Mouse (Mus musculus) ES-E14 (cell line): ENCODE results near the gene Gramd1b. TPM values are rescaled to one million over a fixed set of nuclear protein-coding genes. Genes with fewer than 3 reads are reported as not detected.

ENCODE experiments used
- DNase-seq: peaks from one replicate; pipeline ENCODE4 v3.0.0-alpha.2; 2013; ENCODE audit warnings: low read depth, low spot score
- H3K27ac ChIP-seq: 2 replicates; pipeline ENCODE4 v1.5.1; 2012; ENCODE audit warnings: low read depth, mild to moderate bottlenecking, low read length, moderate library complexity, mixed read lengths; ENCODE audit not compliant: poor library complexity, insufficient read depth, severe bottlenecking
- H3K36me3 ChIP-seq: 2 replicates; pipeline ENCODE4 v1.6.1; 2012; ENCODE audit warnings: mild to moderate bottlenecking, low read length, moderate library complexity, mixed read lengths; ENCODE audit not compliant: control insufficient read depth, poor library complexity, insufficient read depth, severe bottlenecking
- H3K4me1 ChIP-seq, 2 experiments: fragments of 150-350 bp in 1 of 2; sonication (generic) in 1 of 2; 2 replicates each; pipeline ENCODE4 v1.6.1; 2012; ENCODE audit warnings: low read length in 2 of 2, mild to moderate bottlenecking in 1 of 2, mixed read lengths in 1 of 2; ENCODE audit not compliant: control insufficient read depth in 2 of 2, insufficient read depth in 2 of 2, poor library complexity in 1 of 2
- H3K4me3 ChIP-seq, 2 experiments: fragments of 150-350 bp in 1 of 2; sonication (generic) in 1 of 2; 2 replicates each; pipeline ENCODE4 v1.5.1; 2012; ENCODE audit warnings: low read length in 2 of 2, low read depth in 1 of 2, mild to moderate bottlenecking in 1 of 2, mixed read lengths in 1 of 2; ENCODE audit not compliant: insufficient read depth in 1 of 2, poor library complexity in 1 of 2, severe bottlenecking in 1 of 2
- H3K9ac ChIP-seq: 2 replicates; pipeline ENCODE4 v1.6.1; 2012; ENCODE audit warnings: low read depth, mild to moderate bottlenecking, low read length, mixed read lengths; ENCODE audit not compliant: poor library complexity, insufficient read depth, severe bottlenecking
- H3K9me3 ChIP-seq: fragments of 150-350 bp; sonication (generic); 2 replicates; pipeline ENCODE4 v1.6.1; 2012; ENCODE audit warnings: low read depth, mild to moderate bottlenecking, low read length; ENCODE audit not compliant: control insufficient read depth, insufficient read depth
- CHD2 ChIP-seq: IDR thresholded peaks from 2 replicates; pipeline ENCODE4 v1.6.1; 2014; ENCODE audit warnings: mild to moderate bottlenecking, low read depth, low read length, inconsistent platforms
- HCFC1 ChIP-seq: IDR thresholded peaks from 2 replicates; pipeline ENCODE4 v1.6.1; 2012; ENCODE audit warnings: low read length, inconsistent platforms, borderline replicate concordance; ENCODE audit not compliant: insufficient read depth
- MAFK ChIP-seq: IDR thresholded peaks from 2 replicates; pipeline ENCODE4 v1.6.1; 2014; ENCODE audit warnings: mild to moderate bottlenecking, low read depth, low read length, inconsistent platforms; ENCODE audit not compliant: insufficient read depth
- ZC3H11A ChIP-seq: IDR thresholded peaks from 2 replicates; pipeline ENCODE4 v1.6.1; 2012; ENCODE audit warnings: low read depth, mild to moderate bottlenecking, inconsistent platforms, low read length, borderline replicate concordance
- ZNF384 ChIP-seq: IDR thresholded peaks from 2 replicates; pipeline ENCODE4 v1.6.1; 2012; ENCODE audit warnings: low read depth, low read length, inconsistent platforms
- in situ Hi-C, 2 experiments: fragments of 600-800 bp; cut with MboI; formaldehyde crosslinking; loops; one replicate each; pipeline ENCODE4 v1.15.1; 2025; ENCODE audit warnings: low sequenced_read_pairs in 2 of 2, inconsistent platforms in 1 of 2; ENCODE audit not compliant: unreplicated experiment in 2 of 2
- total RNA-seq: library from RNA; depleted of rRNA; stranded (reverse); fragments of 300-350 nt; gene quantifications from 2 replicates; pipeline ENCODE4 v1.2.3, GENCODE M21; 2012

The Gramd1b gene
- total RNA-seq, 1 experiment, result 24.1 TPM

GRCm38 (mm10) chr9:40399359-40399932 lies 131.7 kb downstream of the Gramd1b start:
- in situ Hi-C loops, result no loop called here
- Histone ChIP-seq H3K9ac (no peak overlapping the region), H3K4me3 (no peak overlapping the region), H3K4me1 (peaks cover 13 to 30% of the 10 kb centered on the region in 2 experiments), H3K9me3 (no peaks in the 10 kb centered on the region), H3K27ac (no peak overlapping the region; the same call in 1 of the 2 replicates), H3K36me3 (no peaks in the 10 kb centered on the region)
- DNase-seq, result no peak
- TF ChIP-seq CHD2 (no peak), ZC3H11A (no peak), ZNF384 (no peak), MAFK (no peak), HCFC1 (no peak)

- in situ Hi-C loops, result no loop called here
- Histone ChIP-seq H3K9me3 (no peaks in the 10 kb centered on the region), H3K4me3 (peak overlapping the region in 1 of 2 experiments; percentile 24; a peak in 1 of 4 replicates), H3K36me3 (no peaks in the 10 kb centered on the region), H3K27ac (peak overlapping the region; percentile 98), H3K4me1 (peaks cover 13 to 30% of the 10 kb centered on the region in 2 experiments), H3K9ac (peak overlapping the region; percentile 60; the same call in 1 of the 2 replicates)
- TF ChIP-seq ZC3H11A (no peak), ZNF384 (no peak), MAFK (no peak), HCFC1 (no peak; the same call in 1 of the 2 replicates), CHD2 (peak; percentile 70)
- DNase-seq, result peak; percentile 70
Measured at GRCm38 (mm10) chr9:40397471-40398245, 133.5 kb downstream of the Gramd1b start.

GRCm38 (mm10) chr9:40397036-40397435 lies 134.1 kb downstream of the Gramd1b start:
- peak overlapping the region; percentile 34; the same call in 1 of the 2 replicates for H3K9ac ChIP-seq
- peak overlapping the region; percentile 28 to 73 for H3K4me3 ChIP-seq
- peaks cover 13 to 26% of the 10 kb centered on the region in 2 experiments for H3K4me1 ChIP-seq
- no peak for TF ChIP-seq ZC3H11A
- peak; percentile 94 for TF ChIP-seq HCFC1
- TF ChIP-seq CHD2, result no peak
- no peaks in the 10 kb centered on the region for H3K36me3 ChIP-seq
- H3K9me3 ChIP-seq, result no peaks in the 10 kb centered on the region
- peak overlapping the region; percentile 98; the same call in 1 of the 2 replicates for H3K27ac ChIP-seq
- DNase-seq, result peak; percentile 66
- in situ Hi-C loops, result no loop called here

- H3K36me3 ChIP-seq, result no peaks in the 10 kb centered on the region
- H3K27ac ChIP-seq, result no peak overlapping the region
- in situ Hi-C loops, result no loop called here
- no peak for DNase-seq
- H3K9ac ChIP-seq, result no peak overlapping the region
- H3K4me3 ChIP-seq, result no peak overlapping the region
- H3K9me3 ChIP-seq, result no peaks in the 10 kb centered on the region
- peaks cover 15 to 28% of the 10 kb centered on the region in 2 experiments for H3K4me1 ChIP-seq
- TF ChIP-seq CHD2 (no peak), ZC3H11A (no peak), MAFK (no peak), HCFC1 (no peak), ZNF384 (no peak)
Measured at GRCm38 (mm10) chr9:40396171-40396570, 135.0 kb downstream of the Gramd1b start.
